In genomic region chr10:19693629-19694028, GRCm38 (mm10) we compare ENCODE assay signal across 9 mouse cellular contexts. TPM values are rescaled to one million over a fixed set of nuclear protein-coding genes. Genes with fewer than 3 reads are reported as not detected.
A peak's percentile ranks its signal among the peaks of the same experiment; 100 is the strongest.
DNase-seq lines count a peak whose midpoint lies in the region; ATAC-seq and TF ChIP-seq lines count a peak whose summit lies in the region.
"Had no signal": no experiment of that assay in that cellular context is flagged by ENCODE, and none has a peak within 500 bp of the region (broad histone marks: within the 10 kb centered on the region; RNA-seq: fewer than 3 reads in every experiment).

No protein-coding gene starts in this region.

- no peaks in the 10 kb centered on the region for H3K36me3 ChIP-seq in heart, embryonic 11.5 days (ENCODE audit: control insufficient read depth, insufficient read depth, low read length)
- H3K36me3 ChIP-seq in midbrain, postnatal 0 days (ENCODE audit: insufficient read depth, low read length) = no peaks in the 10 kb centered on the region
- no peaks in the 10 kb centered on the region for H3K36me3 ChIP-seq in midbrain, embryonic 13.5 days

- peaks cover 2% of the 10 kb centered on the region for H3K4me1 ChIP-seq in heart, embryonic 11.5 days (ENCODE audit: control insufficient read depth, insufficient read depth, low read length)
- no peaks in the 10 kb centered on the region for H3K4me1 ChIP-seq in midbrain, postnatal 0 days (ENCODE audit: insufficient read depth, low read length)
- H3K4me1 ChIP-seq in midbrain, embryonic 13.5 days (replicated peaks) = no peaks in the 10 kb centered on the region

- peak; percentile 51 for TF ChIP-seq CTCF in midbrain, postnatal 0 days (IDR thresholded peaks at IDR 0.05)

- H3K9me3 ChIP-seq in heart, embryonic 11.5 days (replicated peaks; ENCODE audit: control insufficient read depth, low read length) = no peaks in the 10 kb centered on the region
- H3K9me3 ChIP-seq in midbrain, postnatal 0 days (ENCODE audit: low read length) = no peaks in the 10 kb centered on the region
- H3K9me3 ChIP-seq in midbrain, embryonic 13.5 days = no peaks in the 10 kb centered on the region

- H3K4me3 ChIP-seq in heart, embryonic 11.5 days (ENCODE audit: low read depth, low read length) = no peak overlapping the region
- H3K4me3 ChIP-seq in midbrain, postnatal 0 days (ENCODE audit: low read depth, low read length) = no peak overlapping the region
- no peak overlapping the region for H3K4me3 ChIP-seq in midbrain, embryonic 13.5 days (replicated peaks)

- ATAC-seq in heart, embryonic 11.5 days (replicated peaks; ENCODE audit: insufficient number of reproducible peaks, low FRiP score, low TSS enrichment) = no peak
- ATAC-seq in midbrain, postnatal 0 days (ENCODE audit: low FRiP score) = no peak
- no peak for ATAC-seq in midbrain, embryonic 13.5 days

- no peak overlapping the region for H3K9ac ChIP-seq in heart, embryonic 11.5 days (ENCODE audit: low read depth, low read length)
- no peak overlapping the region for H3K9ac ChIP-seq in midbrain, postnatal 0 days (replicated peaks; ENCODE audit: low read length, poor library complexity, severe bottlenecking)
- H3K9ac ChIP-seq in midbrain, embryonic 13.5 days (replicated peaks) = no peak overlapping the region

- DNase-seq in heart, adult 11 months = peak; percentile 53
- DNase-seq in midbrain, postnatal 0 days (ENCODE audit: low spot score) = no peak
- peak; percentile 32 for DNase-seq in induced T-regulatory cell, adult 2 months (ENCODE audit: low read depth)
- peak; percentile 53 for DNase-seq in thymus, postnatal 4 days
- DNase-seq in ovary, adult 18-20 months (ENCODE audit: low spot score) = no peak
- no peak for DNase-seq in cerebellum, adult 9-10 months

- H3K27ac ChIP-seq in heart, embryonic 11.5 days (ENCODE audit: low read depth, low read length) = no peak overlapping the region
- H3K27ac ChIP-seq in midbrain, postnatal 0 days (ENCODE audit: low read depth, low read length) = no peak overlapping the region
- H3K27ac ChIP-seq in midbrain, embryonic 13.5 days = no peak overlapping the region

- 65% methylated on average over 2 of the region's 2 CpGs for WGBS in heart, embryonic 11.5 days (ENCODE audit: insufficient replicate concordance)
- WGBS in midbrain, postnatal 0 days = 70% methylated on average over 2 of the region's 2 CpGs
- 69% methylated on average over 2 of the region's 2 CpGs for WGBS in midbrain, embryonic 13.5 days

- no peaks in the 10 kb centered on the region for H3K27me3 ChIP-seq in heart, embryonic 11.5 days (ENCODE audit: control insufficient read depth, insufficient read depth, low read length)
- no peaks in the 10 kb centered on the region for H3K27me3 ChIP-seq in midbrain, postnatal 0 days (ENCODE audit: insufficient read depth, low read length)
- no peaks in the 10 kb centered on the region for H3K27me3 ChIP-seq in midbrain, embryonic 13.5 days

- H3K4me2 ChIP-seq in heart, embryonic 11.5 days = no peak overlapping the region
- H3K4me2 ChIP-seq in midbrain, postnatal 0 days (ENCODE audit: low read depth, low read length, poor library complexity, severe bottlenecking) = no peak overlapping the region
- H3K4me2 ChIP-seq in midbrain, embryonic 13.5 days (replicated peaks) = no peak overlapping the region

RNA-seq across cellular contexts. Expression of gene Il20ra, which starts 18.7 kb away (rescaled TPM):
- polyA plus RNA-seq in heart, embryonic 11.5 days (2014; fragmentation: Nextera tagmentation; extraction: Ambion mirVana) = 0.11 and 0.24 TPM in 2 replicates
- 0.42 and 0.44 TPM in 2 replicates for total RNA-seq in midbrain, postnatal 0 days (2014; rRNA removed)
- polyA plus RNA-seq in midbrain, postnatal 0 days (2015; fragmentation: Nextera tagmentation; extraction: Ambion mirVana) = 0.21 and 0.55 TPM in 2 replicates
- 0.07 and 0.27 TPM in 2 replicates for polyA plus RNA-seq in midbrain, embryonic 13.5 days (2015; fragmentation: Nextera tagmentation; extraction: Ambion mirVana)
- total RNA-seq: heart, postnatal 4 days had no signal

Comparison
In these comparisons a context has a peak if more than half of its experiments do, and no peak if none do; other contexts are left out.
1. DNase-seq: peak in heart, adult 11 months (single experiment), induced T-regulatory cell, adult 2 months (single experiment) and thymus, postnatal 4 days (single experiment); none in midbrain, postnatal 0 days (single experiment), ovary, adult 18-20 months (single experiment) and cerebellum, adult 9-10 months (single experiment).